Mouse (Mus musculus) ES-Bruce4 (cell line): ENCODE measurements at regions not wholly inside any gene's neighbourhood (a gene's known extent, or its start where the extent isn't known, plus 50 kb on each side); places are given as distances from the start of the nearest gene placed in this dataset.

Experiments used
- H3K27ac ChIP-seq: 2 replicates; pipeline ENCODE4 v1.5.1; 2012; ENCODE audit warnings: low read length, inconsistent platforms; ENCODE audit not compliant: insufficient read depth
- H3K27me3 ChIP-seq: 2 replicates; pipeline ENCODE4 v1.6.1; 2012; ENCODE audit warnings: mild to moderate bottlenecking, low read length, inconsistent platforms; ENCODE audit not compliant: control insufficient read depth, poor library complexity, insufficient read depth, severe bottlenecking
- H3K36me3 ChIP-seq: 2 replicates; pipeline ENCODE4 v1.6.1; 2012; ENCODE audit warnings: inconsistent platforms, mild to moderate bottlenecking, low read length, moderate library complexity; ENCODE audit not compliant: control insufficient read depth, poor library complexity, insufficient read depth, severe bottlenecking
- H3K4me1 ChIP-seq: one replicate; pipeline ENCODE4 v1.8.1; 2011; ENCODE audit warnings: low read length; ENCODE audit not compliant: control insufficient read depth, insufficient read depth
- H3K4me3 ChIP-seq: 2 replicates; pipeline ENCODE4 v1.5.1; 2011; ENCODE audit warnings: low read depth, mild to moderate bottlenecking, low read length
- H3K9ac ChIP-seq: 2 replicates; pipeline ENCODE4 v1.6.1; 2012; ENCODE audit warnings: low read depth, mild to moderate bottlenecking, inconsistent platforms; ENCODE audit not compliant: poor library complexity, severe bottlenecking
- H3K9me3 ChIP-seq: replicated peaks from 2 replicates; pipeline ENCODE4 v1.6.1; 2012; ENCODE audit warnings: mild to moderate bottlenecking, low read length, inconsistent platforms; ENCODE audit not compliant: control insufficient read depth, poor library complexity, insufficient read depth, severe bottlenecking
- CTCF ChIP-seq: IDR thresholded peaks from one replicate; pipeline ENCODE4 v1.8.1; 2011; ENCODE audit warnings: low read depth, low read length
- EP300 ChIP-seq: IDR thresholded peaks from 2 replicates; pipeline ENCODE4 v1.6.1; 2011; ENCODE audit warnings: low read depth, low read length; ENCODE audit not compliant: insufficient read depth
- POLR2A ChIP-seq: IDR thresholded peaks from one replicate; pipeline ENCODE4 v1.8.1; 2011; ENCODE audit warnings: low read length; ENCODE audit not compliant: insufficient read depth

DNA sequence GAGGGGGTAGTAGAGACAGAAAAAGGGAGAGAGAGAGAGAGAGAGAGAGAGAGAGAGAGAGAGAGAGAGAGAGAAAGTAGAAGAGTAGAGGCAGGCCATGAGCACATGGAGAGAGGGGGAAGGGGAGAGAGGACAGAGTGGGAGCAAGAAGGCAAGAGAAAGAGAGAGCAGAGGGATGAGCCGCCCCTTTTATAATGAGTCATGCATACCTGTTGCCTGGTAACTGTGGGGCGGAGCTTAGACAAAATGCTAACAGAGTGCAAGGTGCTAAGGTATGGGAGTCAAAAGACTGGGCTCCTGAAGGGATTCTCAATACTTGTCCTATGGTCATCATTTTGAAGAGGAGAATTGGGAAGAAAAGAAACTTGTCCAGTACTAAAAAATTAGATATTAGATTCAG, 126.1 kb downstream of the Lrrc30 start:
- Histone ChIP-seq H3K27ac (no peak overlapping the region), H3K9ac (no peak overlapping the region), H3K27me3 (no peaks in the 10 kb centered on the region), H3K4me3 (no peak overlapping the region), H3K4me1 (no peaks in the 10 kb centered on the region), H3K36me3 (no peaks in the 10 kb centered on the region), H3K9me3 (no peaks in the 10 kb centered on the region)
- no peak for TF ChIP-seq CTCF
- no peak for TF ChIP-seq EP300
- no peak for TF ChIP-seq POLR2A

GRCm38 (mm10) chr17:67504502-67505033, 128.0 kb downstream of the Lrrc30 start:
- H3K9ac ChIP-seq = no peak overlapping the region
- H3K27ac ChIP-seq = no peak overlapping the region
- H3K4me3 ChIP-seq = no peak overlapping the region
- H3K27me3 ChIP-seq = no peaks in the 10 kb centered on the region
- no peaks in the 10 kb centered on the region for H3K9me3 ChIP-seq
- no peak for TF ChIP-seq EP300
- TF ChIP-seq CTCF = no peak
- TF ChIP-seq POLR2A = no peak
- no peaks in the 10 kb centered on the region for H3K36me3 ChIP-seq
- no peaks in the 10 kb centered on the region for H3K4me1 ChIP-seq

GRCm38 (mm10) chr17:67503125-67503878, 129.2 kb downstream of the Lrrc30 start:
- H3K9ac ChIP-seq = no peak overlapping the region
- H3K9me3 ChIP-seq = no peaks in the 10 kb centered on the region
- H3K36me3 ChIP-seq = no peaks in the 10 kb centered on the region
- H3K4me3 ChIP-seq = no peak overlapping the region
- H3K4me1 ChIP-seq = no peaks in the 10 kb centered on the region
- no peaks in the 10 kb centered on the region for H3K27me3 ChIP-seq
- no peak for TF ChIP-seq POLR2A
- no peak for TF ChIP-seq EP300
- TF ChIP-seq CTCF = no peak
- H3K27ac ChIP-seq = no peak overlapping the region

GRCm38 (mm10) chr17:67502628-67503027, 129.9 kb downstream of the Lrrc30 start:
- H3K4me3 ChIP-seq = no peak overlapping the region
- no peak overlapping the region for H3K27ac ChIP-seq
- no peak overlapping the region for H3K9ac ChIP-seq

DNA sequence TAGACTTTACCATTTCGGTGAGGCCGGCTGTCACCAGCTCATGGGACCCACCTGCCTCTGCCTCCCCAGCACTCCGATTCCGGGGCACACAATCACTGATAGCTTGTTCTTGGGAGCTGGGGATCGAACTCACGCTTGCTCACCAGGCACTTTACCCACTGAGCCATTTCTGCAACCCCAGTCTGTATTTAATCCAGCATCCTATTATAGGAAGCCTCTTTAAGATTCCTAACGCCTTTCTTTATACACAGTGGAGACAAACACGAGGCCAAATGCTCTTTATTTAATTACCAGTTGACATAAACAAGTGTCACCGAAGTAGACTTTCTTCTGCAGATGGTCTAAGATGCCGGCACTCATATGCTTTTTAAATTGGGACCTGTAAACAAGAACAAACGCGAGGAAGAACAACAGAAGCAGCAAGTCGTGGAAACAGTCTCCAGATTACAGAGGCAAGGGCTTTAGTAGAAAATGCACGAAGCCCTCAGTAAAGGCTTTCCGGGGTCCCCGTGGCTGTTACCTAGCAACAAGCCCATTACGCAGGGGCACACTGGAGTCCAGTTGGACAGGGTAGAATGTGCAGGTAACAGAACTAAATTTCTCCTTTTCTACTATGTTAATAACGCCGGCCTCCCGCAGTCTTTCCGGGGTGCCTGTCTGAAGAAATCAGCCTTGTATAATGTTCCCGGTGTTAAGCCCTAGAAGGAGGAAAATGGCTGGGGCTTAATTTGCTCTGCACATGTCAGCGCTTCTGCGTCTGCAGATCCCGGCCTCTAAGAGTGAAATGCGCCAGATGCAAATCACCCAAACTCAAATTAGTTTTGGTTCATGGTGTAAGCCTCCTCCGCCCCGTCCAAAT, 132.5 kb downstream of the Lrrc30 start:
- TF ChIP-seq CTCF = no peak
- no peak for TF ChIP-seq POLR2A
- TF ChIP-seq EP300 = no peak
- no peaks in the 10 kb centered on the region for H3K4me1 ChIP-seq
- H3K27ac ChIP-seq = no peak overlapping the region
- no peak overlapping the region for H3K4me3 ChIP-seq
- H3K36me3 ChIP-seq = no peaks in the 10 kb centered on the region
- no peaks in the 10 kb centered on the region for H3K9me3 ChIP-seq
- no peak overlapping the region for H3K9ac ChIP-seq
- H3K27me3 ChIP-seq = no peaks in the 10 kb centered on the region

More at GRCm38 (mm10) chr17:67502628-67503027, 129.9 kb downstream of the Lrrc30 start:
- Histone ChIP-seq H3K27me3 (no peaks in the 10 kb centered on the region), H3K4me1 (no peaks in the 10 kb centered on the region), H3K9me3 (no peaks in the 10 kb centered on the region), H3K36me3 (no peaks in the 10 kb centered on the region)
- TF ChIP-seq POLR2A = no peak
- TF ChIP-seq CTCF = no peak
- no peak for TF ChIP-seq EP300

GRCm38 (mm10) chr17:67497380-67497779, 135.1 kb downstream of the Lrrc30 start:
- Histone ChIP-seq H3K36me3 (no peaks in the 10 kb centered on the region), H3K4me1 (no peaks in the 10 kb centered on the region), H3K27ac (no peak overlapping the region), H3K4me3 (no peak overlapping the region), H3K9ac (no peak overlapping the region), H3K9me3 (no peaks in the 10 kb centered on the region), H3K27me3 (no peaks in the 10 kb centered on the region)
- TF ChIP-seq EP300 (no peak), CTCF (no peak), POLR2A (no peak)
